Mouse (Mus musculus): Measurements from ENCODE around the gene Ero1lb.

- no peak for TF ChIP-seq CTCF (IDR thresholded peaks at IDR 0.05; ENCODE audit: extremely low read depth, insufficient read depth, insufficient read length, insufficient replicate concordance)
- TF ChIP-seq POLR2A (IDR thresholded peaks at IDR 0.05; ENCODE audit: low read depth, low read length) = no peak
Observed at GRCm38 (mm10) chr13:12522346-12522745, 43.3 kb upstream of the Ero1lb start.

Data from spleen, adult 2 months (tissue).